Mouse (Mus musculus): ENCODE measurements at regions not wholly inside any gene's neighbourhood (a gene's known extent, or its start where the extent isn't known, plus 50 kb on each side); places are given as distances from the start of the nearest gene placed in this dataset.
"Not testable (repeated sequence)": the region's sequence is repeated elsewhere in the genome, so short reads cannot be mapped to it uniquely, and the experiment has no call there.

DNA sequence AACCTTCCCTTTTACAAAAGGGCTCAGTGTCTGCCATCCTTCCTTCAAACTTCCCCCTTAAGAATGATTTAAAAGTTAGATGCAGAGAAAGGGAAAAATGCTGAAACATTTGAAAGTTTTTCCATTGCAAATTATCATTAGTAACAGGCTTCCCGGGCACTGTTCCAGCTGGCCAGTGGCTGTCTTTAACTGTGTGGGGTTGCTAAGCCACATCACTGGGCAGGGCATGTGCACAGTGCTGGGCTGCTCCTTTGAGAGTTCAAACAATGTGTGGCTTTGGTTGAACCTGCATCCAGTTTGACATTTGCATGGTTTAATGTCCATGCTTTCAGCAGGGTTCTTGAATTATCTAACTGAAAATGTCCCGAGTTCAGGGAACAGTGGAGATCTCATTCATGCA is 512.1 kb upstream of the Id2 start:
- no peak for DNase-seq (ENCODE audit: low read depth)

DNA sequence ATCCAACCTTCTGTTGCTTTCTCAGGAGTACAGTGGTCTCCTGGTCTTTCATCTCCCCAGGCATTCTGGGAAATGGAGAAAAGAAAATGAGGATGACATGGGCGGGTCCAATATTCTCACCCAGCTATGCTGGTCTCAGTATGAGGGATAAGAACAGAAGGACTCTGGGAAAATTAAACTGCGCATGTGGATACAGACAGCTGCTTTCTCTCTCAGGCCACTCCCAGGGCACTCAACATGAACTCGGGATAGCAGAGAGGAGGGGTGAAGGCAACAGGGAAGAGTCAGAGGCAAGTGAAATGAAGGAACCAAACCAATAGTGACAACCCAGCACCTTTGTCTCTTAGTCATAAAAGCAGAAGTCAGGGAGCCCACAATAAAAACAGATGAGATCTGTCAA is 508.5 kb upstream of the Id2 start:
- DNase-seq (ENCODE audit: low read depth), result no peak

DNA sequence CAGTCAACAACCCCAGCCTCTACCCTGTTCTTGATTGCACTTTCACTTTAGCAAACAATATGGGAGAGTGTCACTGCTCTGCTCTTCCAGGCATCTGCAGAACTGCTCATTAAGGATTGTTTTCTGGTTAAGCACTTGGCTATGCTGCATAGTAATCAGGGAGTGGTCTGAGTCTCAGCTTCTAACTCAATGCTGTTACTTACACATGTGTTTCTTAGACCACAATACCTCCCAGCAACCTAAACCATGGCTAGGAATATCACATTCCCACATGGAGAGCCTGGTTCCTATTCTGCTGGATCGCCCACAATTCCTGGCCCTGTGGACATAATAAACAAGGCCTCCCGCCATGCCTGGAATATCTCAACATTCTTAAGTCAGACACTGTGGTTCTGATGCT is 493.3 kb upstream of the Id2 start:
- no peak for DNase-seq (ENCODE audit: low read depth)

DNA sequence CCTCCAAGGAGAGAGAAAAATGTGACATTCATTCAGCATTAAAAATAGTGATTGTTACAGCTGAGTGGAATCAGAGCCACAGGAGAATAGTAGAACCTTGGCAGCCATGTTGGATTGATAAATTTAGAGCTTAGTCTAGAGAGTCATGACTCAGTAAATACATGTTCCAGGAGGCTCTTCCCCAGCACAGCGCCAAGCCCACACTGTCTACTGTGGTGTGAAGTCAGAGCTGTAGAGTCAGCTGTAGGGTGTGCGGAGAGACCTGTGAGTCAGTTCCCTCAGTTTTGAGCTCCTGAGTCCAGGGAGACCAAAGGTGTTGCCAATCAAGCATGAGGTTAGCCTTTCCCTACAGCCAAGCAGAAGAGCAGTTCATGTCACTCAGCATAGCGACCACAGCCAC is 488.8 kb upstream of the Id2 start:
- no peak for DNase-seq (ENCODE audit: low read depth)

DNA sequence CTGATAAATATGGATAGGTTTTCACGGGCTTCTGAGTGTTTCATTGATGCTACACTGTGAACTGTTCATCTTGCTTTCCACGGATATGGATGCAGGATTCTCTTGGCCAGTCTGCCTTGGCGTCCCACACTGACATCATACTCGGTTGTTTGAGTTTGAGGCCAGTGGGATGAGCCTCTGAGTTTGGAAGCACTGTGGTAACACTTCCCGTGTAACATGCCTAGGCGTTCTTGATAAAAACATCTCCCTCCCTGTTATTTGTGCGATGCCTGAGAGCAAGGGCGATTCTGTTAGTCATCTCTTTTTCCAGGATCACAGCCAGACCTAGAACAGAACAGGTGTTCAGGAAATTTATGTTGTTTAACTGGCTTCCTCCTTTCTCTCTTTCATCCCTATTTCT is 482.5 kb upstream of the Id2 start:
- DNase-seq (ENCODE audit: low read depth), result no peak

DNA sequence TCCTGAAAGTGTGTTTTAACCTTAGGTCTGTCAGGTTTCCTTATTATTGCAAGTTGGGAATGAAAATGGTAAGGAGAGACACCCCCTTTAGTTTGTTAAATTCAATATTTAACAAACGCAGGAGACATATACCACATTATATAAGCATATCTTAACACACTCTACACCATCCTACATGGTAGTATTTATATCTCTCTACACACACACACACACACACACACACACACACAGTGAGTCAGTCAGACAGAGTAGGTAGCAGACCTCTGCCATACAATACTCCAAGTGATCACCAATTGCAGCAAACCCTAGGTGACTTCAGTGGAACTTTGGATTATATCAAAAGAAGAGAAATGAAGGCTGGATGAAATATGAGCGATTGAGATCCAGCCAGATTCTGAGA is 468.2 kb upstream of the Id2 start:
- no peak for DNase-seq (ENCODE audit: low read depth)

DNA sequence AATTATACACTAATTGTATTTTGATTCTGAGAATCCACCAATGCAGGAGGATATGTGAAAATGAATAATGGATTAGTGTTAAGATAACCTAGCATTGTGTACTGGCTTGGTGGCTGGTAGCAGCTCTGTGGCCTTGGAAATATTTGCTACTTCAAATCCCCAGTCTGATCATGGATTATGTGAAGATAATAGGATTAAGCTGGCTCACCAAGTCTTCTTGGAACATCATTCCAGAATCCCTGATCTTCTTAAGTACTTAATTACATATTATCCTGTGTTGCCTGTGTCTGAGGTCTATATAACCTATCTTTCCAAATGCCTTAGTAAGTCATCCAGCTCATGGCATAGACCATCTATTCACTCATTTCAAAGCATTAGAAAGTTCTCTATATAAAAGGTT is 462.7 kb upstream of the Id2 start:
- no peak for DNase-seq (ENCODE audit: low read depth)

DNA sequence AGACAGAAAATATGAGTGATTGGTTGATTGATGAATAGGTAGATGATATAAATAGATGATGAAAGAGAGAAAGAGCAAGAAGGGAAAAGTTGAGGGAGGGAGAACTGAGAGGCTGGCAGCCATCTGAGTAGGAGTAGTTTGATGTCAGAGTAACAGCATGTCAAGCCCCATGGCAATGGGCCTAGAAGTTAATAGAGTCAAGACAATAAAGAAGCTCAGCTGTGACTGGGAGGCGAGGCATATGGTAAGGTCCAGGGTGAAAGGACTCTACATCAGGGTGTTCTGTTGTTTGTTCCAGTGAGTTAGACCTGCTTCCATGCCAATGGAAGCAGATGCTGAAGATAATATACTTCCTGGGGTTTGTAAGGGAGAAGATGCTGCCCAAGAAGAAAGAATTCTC is 456.7 kb upstream of the Id2 start:
- DNase-seq (ENCODE audit: low read depth), result no peak

DNA sequence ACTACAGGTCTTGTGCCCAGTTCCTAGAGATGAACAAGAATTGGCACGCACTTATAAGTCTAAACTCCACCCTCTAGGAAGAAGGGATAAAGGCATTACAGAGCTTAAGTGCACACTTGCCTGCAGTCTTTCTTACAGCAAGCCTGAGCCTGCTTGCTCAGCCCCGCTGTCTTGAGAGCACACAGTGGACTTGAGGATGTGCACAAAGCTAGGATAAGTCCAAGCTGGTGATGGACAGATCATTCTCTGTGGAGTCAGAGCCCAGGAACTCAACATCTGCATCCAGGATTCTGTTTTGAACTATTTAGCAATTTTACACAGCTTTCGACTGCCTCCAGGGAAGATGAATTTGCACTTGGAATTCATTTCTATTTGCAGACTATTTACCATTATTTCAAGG is 452.8 kb upstream of the Id2 start:
- DNase-seq (ENCODE audit: low read depth), result no peak

DNA sequence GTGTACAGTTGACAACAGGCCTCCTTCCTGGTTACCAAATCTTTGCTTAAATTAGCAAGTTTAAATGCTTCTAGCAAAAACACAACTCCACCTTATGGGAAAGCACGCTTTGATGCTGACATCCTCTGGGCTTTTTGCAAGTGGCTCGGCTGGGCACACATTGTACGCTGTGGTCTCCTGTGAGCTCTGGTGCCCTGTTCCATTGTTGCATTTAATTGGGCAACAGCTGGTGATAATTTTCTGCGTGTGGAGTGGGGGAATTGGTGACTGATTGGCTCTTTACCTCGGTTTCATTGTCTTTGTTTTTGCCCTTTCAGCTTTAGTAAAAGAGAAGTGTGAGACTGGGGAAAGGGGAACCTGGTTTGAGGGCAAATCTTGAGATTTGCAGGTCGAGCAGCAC is 447.3 kb upstream of the Id2 start:
- DNase-seq (ENCODE audit: low read depth), result no peak

DNA sequence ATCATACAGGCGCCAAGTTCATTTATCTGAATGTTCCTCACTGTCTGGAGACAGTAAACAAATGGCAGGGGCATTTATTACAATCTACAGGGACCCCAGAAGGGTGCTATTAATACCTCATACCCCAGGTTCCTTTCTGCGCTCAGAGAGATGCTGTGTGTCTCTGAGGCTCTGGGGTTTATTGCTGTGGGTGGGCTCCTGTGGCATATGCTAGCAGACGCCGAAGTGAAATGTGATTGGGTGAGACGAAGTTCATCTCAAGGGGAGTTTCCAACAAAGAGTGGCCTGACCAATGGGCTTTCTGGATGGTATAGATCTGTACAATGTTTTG is 437.6 kb upstream of the Id2 start:
- no peak for DNase-seq (ENCODE audit: low read depth)

DNA sequence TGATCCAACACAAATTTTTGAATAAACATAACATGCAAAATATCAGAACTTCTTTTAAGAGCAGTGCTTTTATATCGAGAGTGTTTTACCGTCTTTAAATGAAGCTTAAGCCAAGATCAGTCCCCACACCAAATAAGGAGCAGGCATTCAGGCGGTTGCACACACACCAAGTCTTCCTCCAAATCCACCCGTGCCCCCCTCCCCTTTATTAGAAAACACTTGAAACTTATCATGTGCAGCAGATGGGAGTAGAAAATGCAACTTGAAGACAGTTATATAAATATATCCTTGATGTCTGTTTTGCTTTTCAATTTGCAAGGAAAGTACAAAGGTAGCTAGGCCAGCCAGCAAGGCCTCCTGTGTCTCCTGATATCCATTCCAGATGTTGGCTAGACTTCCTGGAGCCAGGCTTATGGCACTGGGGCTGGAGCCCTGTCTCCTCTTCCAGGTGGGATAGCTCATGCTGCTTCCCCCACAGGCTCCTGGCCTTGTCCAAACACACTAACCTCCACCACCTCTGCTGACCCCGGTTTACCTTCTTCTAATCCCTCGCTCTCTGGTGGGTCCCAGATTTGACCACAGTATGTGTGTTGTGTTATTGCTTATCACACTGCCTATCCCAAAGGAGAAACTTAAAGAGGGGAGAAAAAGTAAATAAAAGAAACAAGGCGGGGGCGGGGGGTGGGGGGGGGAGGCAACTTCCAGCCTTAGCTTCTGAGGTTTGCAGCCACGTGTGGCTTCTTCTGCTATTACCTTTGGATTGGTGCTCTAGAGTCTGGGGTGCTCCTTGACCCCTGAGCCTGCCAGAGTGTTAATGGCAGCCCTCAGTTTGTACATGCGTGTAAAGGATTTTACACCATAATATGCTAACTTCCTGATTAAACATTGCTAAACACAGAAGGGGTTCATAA is 437.0 kb upstream of the Id2 start:
- DNase-seq (ENCODE audit: low read depth), result no peak

DNA sequence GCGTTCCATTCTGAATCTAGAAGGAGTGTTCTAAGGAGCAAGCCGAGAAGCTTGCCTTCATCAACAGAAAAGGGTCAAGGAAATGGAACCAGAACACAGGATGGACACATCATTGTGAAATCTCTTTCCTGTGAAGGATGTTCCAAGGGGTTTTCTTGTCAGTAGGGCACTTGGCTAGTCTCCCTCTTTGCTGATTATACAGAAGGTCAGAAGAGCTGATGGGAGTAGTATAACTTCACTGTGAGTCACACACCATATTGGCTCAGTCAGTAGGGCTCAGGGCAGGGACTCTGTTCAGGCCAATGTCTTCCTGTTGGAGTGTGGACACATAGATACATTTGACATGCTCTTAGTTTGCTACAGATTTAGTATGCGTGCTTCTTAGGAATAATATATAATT is 433.5 kb upstream of the Id2 start:
- DNase-seq (ENCODE audit: low read depth), result no peak

DNA sequence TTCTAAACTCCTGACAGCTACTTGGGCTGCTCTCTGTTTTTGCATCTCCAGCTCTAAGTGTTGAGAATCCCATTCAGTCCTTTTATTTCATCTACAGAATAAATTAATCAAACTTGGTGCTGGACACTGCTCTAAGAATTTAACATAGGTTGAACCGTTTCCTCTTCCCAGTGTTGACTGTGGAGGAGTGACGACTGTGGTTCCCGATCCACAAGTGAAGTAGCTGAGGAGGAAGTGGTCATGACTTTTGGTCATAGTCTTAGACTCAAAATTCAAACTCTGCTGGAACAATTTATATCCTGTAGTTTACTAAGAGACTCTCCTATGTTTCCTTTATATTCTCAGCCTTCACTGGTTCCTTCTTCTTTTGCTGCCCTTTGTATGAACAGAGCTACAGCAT is 432.6 kb upstream of the Id2 start:
- DNase-seq (ENCODE audit: low read depth), result no peak

DNA sequence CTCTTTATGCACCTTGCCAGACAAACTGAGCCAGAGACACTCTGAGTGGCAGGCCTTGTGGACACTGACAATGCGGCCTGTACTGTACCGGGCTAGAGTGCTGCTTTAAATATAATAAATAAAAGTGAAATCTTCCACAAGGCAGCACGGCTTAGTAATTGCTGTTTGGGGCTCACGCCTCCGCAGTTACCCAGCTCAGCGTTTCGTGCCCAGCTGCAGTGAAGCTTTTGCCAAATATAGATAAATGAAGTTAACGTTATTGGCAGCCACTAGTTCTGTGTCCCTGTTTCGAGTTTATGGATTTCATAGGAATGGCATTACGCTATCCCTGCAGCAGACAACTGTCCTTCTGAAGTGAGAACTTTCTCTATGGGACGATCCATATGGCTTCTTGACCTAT is 429.7 kb upstream of the Id2 start:
- no peak for DNase-seq (ENCODE audit: low read depth)

DNA sequence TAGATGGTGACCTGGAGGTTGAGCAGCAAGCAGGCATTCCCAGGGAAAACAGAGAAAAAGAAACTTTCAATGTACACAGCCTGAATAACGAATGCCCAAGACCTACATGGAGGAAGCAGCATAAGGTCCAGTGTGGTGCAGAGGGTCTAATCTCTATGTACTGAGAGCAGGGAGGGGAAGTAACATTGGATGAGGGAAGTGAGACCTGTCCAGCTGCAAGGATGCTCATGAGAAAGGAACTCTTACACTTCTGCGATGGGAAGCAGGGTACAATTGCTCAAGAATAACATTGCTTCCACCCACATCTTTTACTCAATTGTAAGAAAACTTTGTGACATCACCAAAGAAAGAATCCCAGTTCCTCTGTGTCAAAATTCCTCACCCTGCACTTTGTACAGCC is 419.8 kb upstream of the Id2 start:
- no peak for DNase-seq (ENCODE audit: low read depth)

DNA sequence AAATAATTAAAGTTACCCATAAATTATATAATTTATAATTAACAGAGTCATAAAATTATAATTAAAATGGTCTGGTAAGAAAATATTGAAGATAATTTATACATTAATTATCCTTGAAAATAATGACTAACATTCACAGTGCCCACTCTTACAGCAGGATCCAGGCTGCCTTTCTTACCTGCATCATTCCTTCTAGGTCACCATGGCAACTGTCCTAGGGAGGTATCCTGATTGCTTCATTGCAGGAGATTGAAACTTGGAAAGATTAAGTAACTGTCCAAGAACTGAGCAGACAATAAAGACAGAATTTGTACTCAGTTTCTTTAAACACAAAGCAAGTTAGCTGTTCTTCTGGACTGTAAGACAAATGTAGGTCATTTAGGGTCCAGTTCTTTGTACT is 416.7 kb upstream of the Id2 start:
- DNase-seq (ENCODE audit: low read depth), result no peak

DNA sequence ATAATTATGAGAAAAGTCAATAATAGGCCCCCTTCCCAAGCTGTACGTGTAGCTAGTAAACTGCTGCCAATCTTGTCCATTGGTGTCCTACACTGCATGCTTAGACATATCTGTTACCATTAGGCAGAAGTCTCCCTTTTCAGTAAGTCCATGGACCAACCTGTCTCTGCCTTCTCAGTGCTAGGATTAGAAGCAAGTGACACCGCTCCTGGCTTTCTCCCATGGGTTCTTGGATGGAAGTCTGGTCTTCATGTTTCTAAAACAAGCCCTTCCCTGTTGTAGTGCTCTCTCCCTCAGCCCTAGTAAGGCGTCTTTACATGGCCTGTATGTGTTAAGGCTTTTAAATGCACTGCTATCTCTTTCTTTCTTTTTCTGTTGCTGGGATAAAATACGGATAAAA is 412.7 kb upstream of the Id2 start:
- DNase-seq (ENCODE audit: low read depth), result no peak

DNA sequence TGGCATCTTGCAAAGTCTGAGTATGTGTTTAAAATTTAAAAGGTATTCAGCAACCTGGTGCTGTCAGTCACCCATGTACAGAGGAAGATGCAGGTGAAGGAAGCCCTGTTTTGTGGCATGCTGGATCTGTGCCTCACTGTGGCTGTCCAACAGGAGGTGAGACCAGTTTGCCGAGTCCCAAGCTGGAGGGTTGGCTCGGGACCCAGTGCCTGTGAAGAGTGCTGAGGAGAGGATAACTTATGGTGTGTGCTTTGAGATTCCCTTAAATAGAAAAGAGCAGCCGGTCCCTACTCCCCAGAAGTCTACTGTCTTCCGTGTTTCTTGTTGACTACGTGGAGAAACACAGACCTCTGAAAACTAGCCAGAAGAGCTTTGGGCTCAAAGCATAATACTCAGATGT is 396.3 kb upstream of the Id2 start:
- no peak for DNase-seq (ENCODE audit: low read depth)

DNA sequence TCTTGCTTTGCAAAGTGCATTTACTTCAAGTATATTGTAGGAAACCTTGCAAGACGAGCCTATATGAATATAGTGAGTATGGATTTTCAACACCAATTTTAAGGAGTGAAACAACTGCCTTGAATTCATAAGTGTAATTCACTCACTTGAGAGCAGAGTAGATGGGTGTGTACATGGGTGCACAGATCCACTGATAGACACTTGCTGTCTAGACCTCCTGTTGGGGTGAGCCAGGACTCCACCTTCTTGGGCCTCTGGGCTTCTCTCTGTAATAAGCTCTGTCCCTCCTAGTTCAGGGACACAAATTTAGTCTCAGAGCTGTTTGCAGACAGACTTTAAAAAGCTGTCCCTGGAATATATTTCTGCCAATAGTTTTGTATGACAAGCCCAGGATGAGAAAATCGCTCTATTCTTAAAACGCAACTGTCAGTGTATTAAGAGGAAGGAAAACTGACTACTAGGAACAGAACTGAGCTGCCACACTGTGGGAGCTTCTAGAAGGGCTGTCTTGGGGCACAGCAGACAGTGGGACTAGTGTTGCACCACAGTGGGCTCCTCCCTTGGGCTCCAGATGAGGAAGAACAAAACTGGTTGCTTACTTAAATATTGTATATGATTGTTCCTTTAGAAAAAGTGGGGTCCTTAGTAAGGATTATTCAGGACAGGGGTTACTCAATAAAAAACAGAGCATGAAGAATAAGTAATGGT is 395.7 kb upstream of the Id2 start:
- DNase-seq (ENCODE audit: low read depth), result no peak

DNA sequence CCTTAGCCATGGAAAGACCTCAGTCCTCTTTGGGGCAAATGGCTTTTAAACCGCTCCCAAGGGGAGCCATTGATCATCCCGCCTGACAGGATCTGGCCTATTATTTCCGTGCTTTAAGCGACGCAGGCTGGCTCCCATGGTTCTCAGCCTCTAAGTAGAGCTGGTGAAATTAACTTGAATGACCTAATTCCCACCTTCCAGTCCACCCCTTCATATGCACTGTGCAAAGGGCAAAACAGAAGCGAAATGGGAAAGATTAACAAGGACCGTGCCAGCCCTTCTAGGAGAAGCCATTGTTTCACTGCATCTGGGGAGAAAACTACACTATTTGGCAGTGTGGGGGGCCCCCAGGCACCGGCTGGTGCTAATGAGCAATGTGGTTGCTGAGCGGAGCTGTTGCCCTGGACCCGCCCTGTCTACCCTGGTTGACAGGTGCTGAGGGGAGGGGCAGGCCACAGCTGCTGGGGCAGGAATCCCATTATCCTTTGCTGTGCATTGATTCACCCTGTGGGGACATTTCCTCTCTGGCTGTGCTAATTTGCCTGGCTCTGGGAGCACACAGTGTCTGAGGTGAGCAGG is 378.3 kb upstream of the Id2 start:
- DNase-seq (ENCODE audit: low read depth), result no peak

DNA sequence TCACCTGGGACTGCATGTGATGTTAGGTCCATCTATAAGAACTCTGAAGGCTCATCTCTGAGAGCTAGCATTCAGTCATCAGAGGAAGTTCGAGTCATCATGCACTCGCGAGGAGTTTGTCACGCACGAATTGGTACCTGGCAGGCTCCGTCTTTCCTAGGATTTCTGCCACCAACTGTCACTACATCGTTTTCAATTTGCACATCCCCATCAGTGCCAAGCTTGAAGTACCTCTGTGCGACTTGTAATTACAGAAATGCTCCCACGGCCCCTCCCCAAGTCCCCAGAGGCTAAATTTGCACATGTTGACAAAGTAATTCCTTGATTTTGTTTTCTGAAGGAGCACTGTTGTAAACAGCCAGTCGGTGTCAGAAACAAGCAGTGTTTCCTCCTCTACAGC is 372.2 kb upstream of the Id2 start:
- DNase-seq (ENCODE audit: low read depth), result no peak

DNA sequence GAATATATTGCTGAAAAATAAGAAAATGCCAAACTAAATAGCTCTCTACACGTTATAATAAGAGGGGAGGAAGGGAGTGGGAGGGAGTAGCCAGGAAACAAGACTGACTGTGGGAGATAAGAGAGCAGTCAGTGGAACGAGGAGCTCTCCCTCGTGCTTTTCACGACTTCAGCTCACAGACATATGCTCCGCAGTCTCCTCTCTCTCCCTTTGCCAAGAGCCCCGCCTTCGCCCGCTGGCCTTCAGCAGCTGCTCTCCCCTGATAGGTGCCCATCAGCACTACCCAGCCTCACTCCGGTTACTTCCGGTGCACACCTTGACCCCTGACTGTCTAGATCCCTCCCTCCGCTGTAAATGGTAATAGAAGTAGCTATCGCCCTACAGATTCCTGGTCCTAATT is 370.8 kb upstream of the Id2 start:
- DNase-seq (ENCODE audit: low read depth), result no peak

DNA sequence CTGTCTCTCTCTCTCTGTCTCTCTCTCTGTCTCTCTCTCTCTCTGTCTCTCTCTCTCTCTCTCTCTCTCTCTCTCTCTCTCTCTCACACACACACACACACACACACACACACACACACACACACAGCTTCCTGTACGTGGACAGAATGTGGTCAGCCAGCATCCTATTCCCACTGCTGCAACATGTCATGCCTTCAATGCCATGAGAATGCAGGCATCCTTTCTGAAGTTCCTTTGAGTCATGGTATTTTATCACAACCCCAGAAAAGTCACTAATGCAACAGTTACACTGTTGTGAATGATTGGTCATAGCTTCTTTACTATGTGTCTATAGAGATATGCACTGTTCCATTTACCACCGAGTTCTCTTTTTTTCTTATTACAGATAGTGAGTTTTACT is 365.8 kb upstream of the Id2 start:
- DNase-seq (ENCODE audit: low read depth), result not testable (repeated sequence)
